ENCODE assay signal across 7 mouse cellular contexts in genomic region chr14:60484996-60485888, GRCm38 (mm10).
A peak's percentile ranks its signal among the peaks of the same experiment; 100 is the strongest.
DNase-seq lines count a peak whose midpoint lies in the region; ATAC-seq and TF ChIP-seq lines count a peak whose summit lies in the region.

No protein-coding gene starts in this region.

- WGBS in limb, embryonic 11.5 days, result under 1% methylated on average over 38 of the region's 38 CpGs
- under 1% methylated on average over 37 of the region's 38 CpGs for WGBS in midbrain, embryonic 11.5 days
- under 1% methylated on average over 38 of the region's 38 CpGs for WGBS in small intestine, adult 2 months

- no peak for TF ChIP-seq CTCF in small intestine, adult 2 months (IDR thresholded peaks at IDR 0.05; ENCODE audit: extremely low read depth, insufficient read length, insufficient replicate concordance, low read depth, low read length)

- no peaks in the 10 kb centered on the region for H3K36me3 ChIP-seq in limb, embryonic 11.5 days (ENCODE audit: control insufficient read depth, insufficient read depth, low read length)
- H3K36me3 ChIP-seq in midbrain, embryonic 11.5 days (ENCODE audit: control insufficient read depth, insufficient read depth, low read length), result no peaks in the 10 kb centered on the region
- no peaks in the 10 kb centered on the region for H3K36me3 ChIP-seq in small intestine, adult 2 months (ENCODE audit: control insufficient read depth, insufficient read depth, low read length)

- H3K4me1 ChIP-seq in limb, embryonic 11.5 days (ENCODE audit: control insufficient read depth, insufficient read depth, low read length), result no peaks in the 10 kb centered on the region; the same call in none of the 2 replicates
- peaks cover 21% of the 10 kb centered on the region for H3K4me1 ChIP-seq in midbrain, embryonic 11.5 days (ENCODE audit: control insufficient read depth, insufficient read depth, low read length)
- peaks cover 6% of the 10 kb centered on the region for H3K4me1 ChIP-seq in small intestine, adult 2 months (ENCODE audit: control insufficient read depth, insufficient read depth, insufficient read length, low read length)

- TF ChIP-seq POLR2A in small intestine, adult 2 months (IDR thresholded peaks at IDR 0.05; ENCODE audit: low read depth, low read length), result no peak

- ATAC-seq in limb, embryonic 11.5 days (ENCODE audit: insufficient number of reproducible peaks, low FRiP score, low TSS enrichment, low read depth), result peak; percentile 80; the same call in 1 of the 2 replicates
- peak; percentile 94 for ATAC-seq in midbrain, embryonic 11.5 days (ENCODE audit: low FRiP score)

- H3K4me3 ChIP-seq in limb, embryonic 11.5 days (ENCODE audit: low read depth, low read length), result peak overlapping the region; percentile 18
- H3K4me3 ChIP-seq in midbrain, embryonic 11.5 days (ENCODE audit: low read depth, low read length), result peak overlapping the region; percentile 38
- peak overlapping the region; percentile 52 for H3K4me3 ChIP-seq in small intestine, adult 2 months (ENCODE audit: low read depth, low read length)

- peak overlapping the region; percentile 67 for H3K4me2 ChIP-seq in limb, embryonic 11.5 days (ENCODE audit: low read depth, severe bottlenecking)
- peak overlapping the region; percentile 69 for H3K4me2 ChIP-seq in midbrain, embryonic 11.5 days

- no peaks in the 10 kb centered on the region for H3K9me3 ChIP-seq in limb, embryonic 11.5 days (ENCODE audit: control insufficient read depth, low read length)
- H3K9me3 ChIP-seq in midbrain, embryonic 11.5 days (ENCODE audit: control insufficient read depth, low read length), result no peaks in the 10 kb centered on the region

- H3K9ac ChIP-seq in limb, embryonic 11.5 days (ENCODE audit: low read length), result peak overlapping the region; percentile 17; the same call in 1 of the 2 replicates
- peak overlapping the region; percentile 64 for H3K9ac ChIP-seq in midbrain, embryonic 11.5 days (ENCODE audit: low read length)

- H3K27me3 ChIP-seq in limb, embryonic 11.5 days (ENCODE audit: control insufficient read depth, insufficient read depth, low read length), result no peaks in the 10 kb centered on the region
- H3K27me3 ChIP-seq in midbrain, embryonic 11.5 days (ENCODE audit: control insufficient read depth, insufficient read depth, low read length), result no peaks in the 10 kb centered on the region
- peaks cover 5% of the 10 kb centered on the region; the same call in 1 of the 2 replicates for H3K27me3 ChIP-seq in small intestine, adult 2 months (ENCODE audit: control insufficient read depth, insufficient read depth, low read length)

- no peak overlapping the region for H3K27ac ChIP-seq in limb, embryonic 11.5 days (replicated peaks; ENCODE audit: low read depth, low read length)
- H3K27ac ChIP-seq in midbrain, embryonic 11.5 days (ENCODE audit: low read depth, low read length), result peak overlapping the region; percentile 75
- no peak overlapping the region for H3K27ac ChIP-seq in small intestine, adult 2 months (ENCODE audit: insufficient read depth, low read depth, low read length)

- DNase-seq in adrenal gland, adult 2 months, result peak; percentile 74
- DNase-seq in cerebellum, postnatal 10 days, result peak; percentile 74 to 81
- DNase-seq in frontal cortex, postnatal 25 days (ENCODE audit: low spot score in 2 of 2), result peak; percentile 7 to 11
- DNase-seq in kidney, adult 18-20 months, result peak; percentile 49
- peak; percentile 90 for DNase-seq in limb, embryonic 11.5 days (ENCODE audit: low spot score)
- peak; percentile 99 for DNase-seq in midbrain, embryonic 11.5 days (ENCODE audit: low spot score, missing footprints)

Comparison
In these comparisons a context has a peak if more than half of its experiments do, and no peak if none do; other contexts are left out.
1. DNase-seq: peak in every context shown above with its lines; median percentile 99 in midbrain, embryonic 11.5 days; 90 in limb, embryonic 11.5 days; 78 in cerebellum, postnatal 10 days; 74 in adrenal gland, adult 2 months; 49 in kidney, adult 18-20 months; 9 in frontal cortex, postnatal 25 days.